Mouse (Mus musculus): ENCODE measurements at regions not wholly inside any gene's neighbourhood (a gene's known extent, or its start where the extent isn't known, plus 50 kb on each side); places are given as distances from the start of the nearest gene placed in this dataset.
A peak's percentile ranks its signal among the peaks of the same experiment; 100 is the strongest.

DNA sequence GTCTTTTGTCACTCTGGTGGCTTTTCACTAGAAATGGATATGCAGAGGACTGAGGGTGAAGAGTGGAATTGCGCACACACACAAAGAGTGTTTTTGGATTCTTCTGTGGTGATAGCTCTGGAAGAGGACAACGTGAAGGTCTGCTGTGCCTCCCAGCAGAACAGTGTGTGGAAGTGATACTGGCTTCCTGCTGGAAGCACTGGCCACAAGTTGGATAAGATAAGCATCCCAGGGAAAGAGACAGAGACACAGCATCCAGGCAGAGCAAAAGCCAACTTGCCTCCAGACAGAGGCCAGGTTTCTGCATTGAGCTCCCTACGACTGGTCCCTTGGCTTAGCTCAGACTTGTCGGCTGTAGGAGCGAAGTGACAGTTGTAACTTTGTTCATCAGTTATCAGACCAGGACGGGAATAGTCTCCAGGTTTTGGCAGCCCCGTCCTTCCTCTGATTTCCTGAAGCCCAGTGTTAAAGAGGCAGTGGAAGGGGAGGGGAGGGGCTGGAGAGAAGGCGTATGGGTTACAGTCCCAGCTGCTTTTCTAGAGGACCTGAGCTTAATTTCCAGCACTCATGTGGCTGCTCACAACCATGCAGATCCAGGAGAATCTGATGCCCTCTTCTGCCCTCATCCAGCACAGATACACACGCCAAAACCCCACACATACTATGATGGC is 89.2 kb downstream of the Tmem170b start:
- Histone ChIP-seq H3K36me3 (replicated peaks) (no peaks in the 10 kb centered on the region), H3K27ac (no peak overlapping the region), H3K9me3 (no peaks in the 10 kb centered on the region), H3K4me3 (no peak overlapping the region), H3K9ac (no peak overlapping the region), H3K4me1 (no peaks in the 10 kb centered on the region), H3K27me3 (replicated peaks) (no peaks in the 10 kb centered on the region), H3K4me2 (no peak overlapping the region)
- ATAC-seq (replicated peaks): no peak
- 86% methylated on average over 9 of the region's 9 CpGs for WGBS

DNA sequence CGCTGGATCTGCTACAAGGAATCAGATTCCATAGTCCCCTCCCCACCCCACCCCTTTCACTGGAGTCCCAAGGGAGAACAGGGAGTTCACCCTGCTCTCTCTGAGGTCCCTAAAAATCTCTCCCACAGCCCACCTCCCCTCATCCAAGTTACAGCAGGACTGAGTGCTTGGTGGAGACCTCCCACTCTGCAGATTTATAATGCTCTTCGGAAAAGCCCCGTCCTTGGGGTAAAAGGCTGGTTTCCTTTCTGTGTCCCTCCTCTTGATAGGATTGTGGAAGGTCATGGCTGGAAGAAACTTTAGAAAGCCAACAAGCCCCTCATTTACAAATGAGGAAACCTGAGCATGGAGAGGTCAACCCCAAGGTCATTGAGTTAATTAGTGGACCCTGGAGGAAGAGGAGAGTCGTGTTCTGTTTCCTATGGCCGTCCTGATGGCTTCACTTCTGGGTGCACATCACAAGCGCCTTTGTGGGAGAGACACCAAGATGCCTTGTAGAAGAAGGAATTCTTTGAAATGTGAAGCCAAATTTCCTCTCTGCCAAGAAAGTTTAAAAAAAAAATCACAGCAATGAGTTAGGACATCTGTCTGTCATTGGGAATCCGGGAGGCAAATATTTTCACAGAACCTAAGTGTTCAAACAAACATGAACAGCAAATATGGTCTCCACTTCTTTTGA is 91.2 kb downstream of the Tmem170b start:
- Histone ChIP-seq H3K9me3 (no peaks in the 10 kb centered on the region), H3K4me1 (no peaks in the 10 kb centered on the region), H3K36me3 (replicated peaks) (no peaks in the 10 kb centered on the region), H3K4me3 (no peak overlapping the region), H3K4me2 (no peak overlapping the region), H3K9ac (no peak overlapping the region), H3K27me3 (replicated peaks) (no peaks in the 10 kb centered on the region), H3K27ac (no peak overlapping the region)
- ATAC-seq (replicated peaks): no peak
- 83% methylated on average over 7 of the region's 7 CpGs for WGBS

- H3K9me3 ChIP-seq: no peaks in the 10 kb centered on the region
- WGBS: 66% methylated on average over 3 of the region's 3 CpGs
- no peak for ATAC-seq (replicated peaks)
- no peak overlapping the region for H3K27ac ChIP-seq
- H3K4me2 ChIP-seq: no peak overlapping the region
- no peaks in the 10 kb centered on the region for H3K27me3 ChIP-seq (replicated peaks)
- H3K4me3 ChIP-seq: no peak overlapping the region
- H3K9ac ChIP-seq: no peak overlapping the region
- no peaks in the 10 kb centered on the region for H3K36me3 ChIP-seq (replicated peaks)
- no peaks in the 10 kb centered on the region for H3K4me1 ChIP-seq
Measured at GRCm38 (mm10) chr13:41701345-41701744, 95.6 kb downstream of the Tmem170b start.

GRCm38 (mm10) chr13:41701829-41702231 is 96.1 kb downstream of the Tmem170b start:
- Histone ChIP-seq H3K4me2 (no peak overlapping the region), H3K27me3 (replicated peaks) (no peaks in the 10 kb centered on the region), H3K9me3 (no peaks in the 10 kb centered on the region), H3K27ac (no peak overlapping the region), H3K4me1 (no peaks in the 10 kb centered on the region), H3K9ac (no peak overlapping the region), H3K4me3 (no peak overlapping the region), H3K36me3 (replicated peaks) (no peaks in the 10 kb centered on the region)
- ATAC-seq (replicated peaks): no peak
- WGBS: 62% methylated on average over 8 of the region's 8 CpGs

DNA sequence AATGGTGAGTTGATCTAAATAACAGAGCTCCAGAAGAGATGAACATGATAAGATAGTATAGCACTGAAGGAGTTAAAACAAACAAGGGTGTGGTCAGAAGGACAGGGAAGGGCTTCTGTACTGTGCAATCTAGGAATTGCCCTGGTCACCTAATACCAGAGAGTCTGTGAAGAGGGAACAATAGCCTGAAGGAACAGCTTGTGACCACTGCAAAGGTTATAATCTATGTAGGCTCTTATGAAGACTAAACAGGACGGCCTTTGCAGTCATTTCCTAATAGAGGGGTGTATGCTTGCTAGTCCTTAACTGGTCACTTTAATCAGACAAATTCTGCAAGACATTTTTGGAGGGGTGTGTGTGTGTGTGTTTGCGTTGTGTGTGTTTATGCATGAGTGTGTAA is 97.5 kb downstream of the Tmem170b start:
- H3K36me3 ChIP-seq (replicated peaks): no peaks in the 10 kb centered on the region
- H3K9me3 ChIP-seq: no peaks in the 10 kb centered on the region
- no peak overlapping the region for H3K9ac ChIP-seq
- 81% methylated on average over 2 of the region's 2 CpGs for whole genome bisulfite sequencing
- no peak for ATAC-seq (replicated peaks)
- no peaks in the 10 kb centered on the region for H3K27me3 ChIP-seq (replicated peaks)
- no peak overlapping the region for H3K4me3 ChIP-seq
- no peak overlapping the region for H3K27ac ChIP-seq
- no peak overlapping the region for H3K4me2 ChIP-seq
- no peaks in the 10 kb centered on the region for H3K4me1 ChIP-seq

GRCm38 (mm10) chr13:41703618-41704017 is 97.9 kb downstream of the Tmem170b start:
- no peaks in the 10 kb centered on the region for H3K36me3 ChIP-seq (replicated peaks)
- H3K27ac ChIP-seq: no peak overlapping the region
- H3K9me3 ChIP-seq: no peaks in the 10 kb centered on the region
- no peak for ATAC-seq (replicated peaks)
- no peaks in the 10 kb centered on the region for H3K4me1 ChIP-seq
- H3K9ac ChIP-seq: no peak overlapping the region
- WGBS: 70% methylated on average over 8 of the region's 8 CpGs
- H3K27me3 ChIP-seq (replicated peaks): no peaks in the 10 kb centered on the region
- H3K4me2 ChIP-seq: no peak overlapping the region
- H3K4me3 ChIP-seq: no peak overlapping the region

DNA sequence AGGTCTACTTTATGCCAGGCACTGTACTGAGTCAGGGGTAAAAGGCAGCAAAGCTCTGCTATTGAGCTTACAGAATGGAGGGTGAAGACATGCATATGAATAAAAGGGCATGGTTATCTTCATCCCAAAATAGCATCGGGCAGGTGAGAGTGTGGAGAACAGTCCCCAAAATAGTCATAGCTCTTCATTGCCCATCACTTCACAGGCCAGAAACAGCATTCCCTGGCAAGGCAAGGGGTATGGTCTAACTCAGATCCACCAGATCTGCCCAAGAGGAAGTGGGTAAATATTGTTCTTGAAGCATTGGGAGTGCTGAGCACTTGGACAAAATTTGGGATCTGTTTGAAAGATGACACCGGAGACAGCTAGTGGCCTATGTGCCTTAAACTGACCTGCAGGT is 99.1 kb downstream of the Tmem170b start:
- H3K4me3 ChIP-seq: no peak overlapping the region
- no peak overlapping the region for H3K27ac ChIP-seq
- H3K36me3 ChIP-seq (replicated peaks): no peaks in the 10 kb centered on the region
- H3K9me3 ChIP-seq: no peaks in the 10 kb centered on the region
- WGBS: 100% methylated on average over 2 of the region's 2 CpGs
- H3K27me3 ChIP-seq (replicated peaks): no peaks in the 10 kb centered on the region
- peaks cover 3% of the 10 kb centered on the region; the same call in 1 of the 2 replicates for H3K4me1 ChIP-seq
- H3K4me2 ChIP-seq: no peak overlapping the region
- H3K9ac ChIP-seq: no peak overlapping the region
- ATAC-seq (replicated peaks): no peak

DNA sequence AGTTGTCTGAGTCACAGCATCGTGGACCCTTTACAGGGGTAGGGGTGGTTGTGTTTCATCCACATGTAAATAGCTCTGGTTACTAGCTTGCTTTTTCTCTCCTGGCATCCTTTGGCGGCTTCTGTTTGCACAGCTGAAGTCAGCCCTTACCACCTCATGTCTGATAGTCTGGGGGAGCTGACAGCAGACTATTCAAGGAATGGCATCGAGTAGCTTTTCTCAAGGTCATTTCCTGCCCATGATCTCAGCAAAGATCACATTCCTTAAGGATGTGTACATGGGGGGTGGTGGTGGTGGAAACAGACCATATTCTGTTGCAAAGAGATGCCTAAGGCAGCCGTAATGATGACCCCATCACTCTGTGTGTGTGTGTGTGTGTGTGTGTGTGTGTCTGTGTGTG is 99.9 kb downstream of the Tmem170b start:
- ATAC-seq (replicated peaks): no peak
- Histone ChIP-seq H3K4me1 (peaks cover 4% of the 10 kb centered on the region; the same call in 1 of the 2 replicates), H3K9me3 (no peaks in the 10 kb centered on the region), H3K36me3 (replicated peaks) (no peaks in the 10 kb centered on the region), H3K27ac (no peak overlapping the region), H3K4me2 (no peak overlapping the region), H3K27me3 (replicated peaks) (no peaks in the 10 kb centered on the region), H3K9ac (no peak overlapping the region), H3K4me3 (no peak overlapping the region)
- 90% methylated on average over 4 of the region's 4 CpGs for WGBS

DNA sequence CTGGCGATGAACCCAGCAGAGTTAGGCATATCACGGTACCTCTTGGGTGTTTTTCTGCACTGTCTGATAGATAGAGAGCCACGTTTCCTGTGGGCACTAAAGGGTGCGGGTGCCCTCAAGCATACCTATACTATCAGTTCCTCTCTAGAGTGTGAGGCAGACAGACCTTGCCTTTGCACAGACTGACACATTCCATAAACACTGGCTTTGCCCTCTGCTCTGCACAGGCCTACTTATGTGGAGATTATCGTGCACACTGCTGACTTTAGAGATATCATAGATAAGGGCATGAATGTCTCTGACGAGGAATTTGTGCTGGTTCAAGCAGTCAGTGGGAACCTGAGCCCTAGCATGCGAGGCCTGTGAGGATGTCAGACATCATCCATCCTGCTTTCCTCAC is 102.1 kb downstream of the Tmem170b start:
- ATAC-seq (replicated peaks): no peak

DNA sequence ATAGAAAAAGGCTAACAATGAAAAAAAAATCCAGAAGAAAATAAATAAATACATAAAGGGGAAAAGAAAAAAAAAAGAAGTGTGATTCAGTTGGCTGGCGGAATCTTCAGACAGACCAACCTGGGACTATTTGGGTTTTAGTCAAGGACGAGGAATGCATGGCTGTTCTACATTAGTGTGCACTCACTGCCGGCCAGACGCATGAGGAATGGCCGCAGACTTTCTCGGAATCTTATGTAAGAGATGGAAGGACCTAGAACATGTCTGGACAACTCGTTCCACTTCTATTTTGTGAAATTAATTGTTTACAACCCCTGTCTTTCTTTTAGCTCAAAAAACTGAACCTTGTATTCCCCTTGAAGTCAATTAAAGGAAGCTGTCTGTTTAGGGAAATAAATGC is 103.4 kb downstream of the Tmem170b start:
- Histone ChIP-seq H3K9ac (no peak overlapping the region), H3K4me3 (no peak overlapping the region), H3K4me2 (no peak overlapping the region), H3K36me3 (replicated peaks) (no peaks in the 10 kb centered on the region), H3K27ac (no peak overlapping the region), H3K9me3 (no peaks in the 10 kb centered on the region), H3K4me1 (peaks cover 4% of the 10 kb centered on the region; the same call in 1 of the 2 replicates), H3K27me3 (replicated peaks) (no peaks in the 10 kb centered on the region)
- 70% methylated on average over 7 of the region's 7 CpGs for WGBS
- ATAC-seq (replicated peaks): no peak

More for the DNA sequence above, 102.1 kb downstream of the Tmem170b start:
- Histone ChIP-seq H3K4me3 (no peak overlapping the region), H3K27me3 (replicated peaks) (no peaks in the 10 kb centered on the region), H3K9me3 (no peaks in the 10 kb centered on the region), H3K4me1 (peaks cover 4% of the 10 kb centered on the region; the same call in 1 of the 2 replicates), H3K4me2 (no peak overlapping the region), H3K27ac (no peak overlapping the region), H3K36me3 (replicated peaks) (no peaks in the 10 kb centered on the region), H3K9ac (no peak overlapping the region)
- 88% methylated on average over 7 of the region's 7 CpGs for WGBS

DNA sequence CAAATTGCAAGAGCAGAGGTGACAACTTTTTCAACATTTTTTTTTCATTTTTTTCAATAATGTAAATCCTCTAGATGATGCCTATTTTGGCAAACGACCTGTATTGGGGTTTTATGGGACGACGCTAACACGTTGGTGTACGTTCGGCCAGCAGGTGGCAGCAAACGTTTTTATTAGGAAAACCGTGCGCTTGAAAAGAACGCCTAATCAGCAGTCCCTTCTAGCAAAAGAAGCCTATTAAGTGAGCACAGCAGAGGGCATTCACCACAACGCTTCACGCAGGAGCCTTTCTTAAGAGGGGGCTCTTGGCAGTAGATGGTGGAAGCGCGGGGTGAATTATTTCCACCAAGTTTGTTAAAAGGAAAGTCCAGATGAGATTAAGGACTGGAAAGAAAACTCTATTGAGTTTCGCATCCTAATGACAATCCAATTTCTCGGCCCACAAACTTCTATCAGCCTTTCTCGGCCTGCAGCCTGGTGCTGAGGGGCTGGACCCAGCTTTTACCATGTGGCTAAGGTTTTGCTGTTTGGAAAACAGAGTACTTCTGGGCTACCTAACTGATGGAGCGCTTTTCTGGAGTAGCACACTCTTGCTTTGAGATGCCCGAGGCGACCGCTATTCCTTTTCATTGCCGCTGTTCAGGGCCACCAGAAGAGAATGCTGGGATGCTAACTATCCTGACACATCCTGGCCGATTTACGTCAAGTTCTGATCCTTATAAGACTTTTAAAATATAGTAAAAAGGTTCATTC is 103.9 kb downstream of the Tmem170b start:
- peak; percentile 86 for ATAC-seq (replicated peaks)
- H3K9ac ChIP-seq: no peak overlapping the region
- H3K4me2 ChIP-seq: peak overlapping the region; percentile 27
- H3K4me3 ChIP-seq: no peak overlapping the region
- 24% methylated on average over 24 of the region's 24 CpGs for WGBS
- H3K27me3 ChIP-seq (replicated peaks): no peaks in the 10 kb centered on the region
- H3K36me3 ChIP-seq (replicated peaks): no peaks in the 10 kb centered on the region
- H3K4me1 ChIP-seq: peaks cover 4% of the 10 kb centered on the region; the same call in 1 of the 2 replicates
- H3K27ac ChIP-seq: no peak overlapping the region
- no peaks in the 10 kb centered on the region for H3K9me3 ChIP-seq

DNA sequence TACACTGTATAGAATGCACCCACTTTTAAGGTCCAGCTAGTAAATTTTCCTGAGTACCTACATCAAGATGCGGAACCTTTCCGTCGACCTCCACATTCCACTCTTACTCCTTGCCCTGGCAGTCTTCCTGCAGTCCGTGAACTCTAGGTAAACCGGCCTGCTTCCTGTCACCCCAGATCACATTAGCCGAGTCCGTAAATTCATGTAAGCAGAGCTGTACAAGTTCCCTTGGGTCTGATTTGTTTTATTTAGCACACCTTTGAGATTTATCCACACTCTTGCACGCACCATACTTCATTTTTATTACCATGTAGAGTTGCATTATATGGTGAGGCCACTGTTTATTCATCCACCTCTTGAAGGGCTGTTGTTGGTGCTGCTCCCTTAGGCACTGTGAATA is 106.9 kb downstream of the Tmem170b start:
- Histone ChIP-seq H3K9me3 (no peaks in the 10 kb centered on the region), H3K27me3 (replicated peaks) (no peaks in the 10 kb centered on the region), H3K4me2 (no peak overlapping the region), H3K9ac (no peak overlapping the region), H3K36me3 (replicated peaks) (no peaks in the 10 kb centered on the region), H3K4me3 (no peak overlapping the region), H3K4me1 (peaks cover 4% of the 10 kb centered on the region; the same call in 1 of the 2 replicates), H3K27ac (no peak overlapping the region)
- 85% methylated on average over 8 of the region's 8 CpGs for WGBS
- no peak for ATAC-seq (replicated peaks)
